Mouse (Mus musculus): ENCODE measurements at regions not wholly inside any gene's neighbourhood (a gene's known extent, or its start where the extent isn't known, plus 50 kb on each side); places are given as distances from the start of the nearest gene placed in this dataset.

- DNase-seq (ENCODE audit: low read depth): peak; percentile 50
Measured at GRCm38 (mm10) chr12:25335069-25335468, 238.1 kb upstream of the Id2 start.

- no peak for DNase-seq (ENCODE audit: low read depth)
Measured at GRCm38 (mm10) chr12:25332384-25333035, 235.6 kb upstream of the Id2 start.

- DNase-seq (ENCODE audit: low read depth): no peak
Measured at GRCm38 (mm10) chr12:25330004-25330708, 233.2 kb upstream of the Id2 start.

GRCm38 (mm10) chr12:25325901-25326300 is 229.0 kb upstream of the Id2 start:
- no peak for DNase-seq (ENCODE audit: low read depth)

- no peak for DNase-seq (ENCODE audit: low read depth)
Measured at GRCm38 (mm10) chr12:25323171-25323570, 226.2 kb upstream of the Id2 start.

GRCm38 (mm10) chr12:25320262-25320767 is 223.4 kb upstream of the Id2 start:
- no peak for DNase-seq (ENCODE audit: low read depth)

GRCm38 (mm10) chr12:25319846-25320245 is 222.9 kb upstream of the Id2 start:
- no peak for DNase-seq (ENCODE audit: low read depth)

- DNase-seq (ENCODE audit: low read depth): no peak
Measured at GRCm38 (mm10) chr12:25318072-25318671, 221.2 kb upstream of the Id2 start.

- DNase-seq (ENCODE audit: low read depth): peak; percentile 59
Measured at GRCm38 (mm10) chr12:25315969-25316368, 219.0 kb upstream of the Id2 start.

- DNase-seq (ENCODE audit: low read depth): no peak
Measured at GRCm38 (mm10) chr12:25313212-25313611, 216.3 kb upstream of the Id2 start.

- no peak for DNase-seq (ENCODE audit: low read depth)
Measured at GRCm38 (mm10) chr12:25312390-25312789, 215.4 kb upstream of the Id2 start.

- DNase-seq (ENCODE audit: low read depth): peak; percentile 81
Measured at GRCm38 (mm10) chr12:25311728-25312127, 214.8 kb upstream of the Id2 start.

GRCm38 (mm10) chr12:25310293-25310946 is 213.5 kb upstream of the Id2 start:
- DNase-seq (ENCODE audit: low read depth): no peak

- DNase-seq (ENCODE audit: low read depth): no peak
Measured at GRCm38 (mm10) chr12:25309234-25309633, 212.3 kb upstream of the Id2 start.

- peak; percentile 91 for DNase-seq (ENCODE audit: low read depth)
Measured at GRCm38 (mm10) chr12:25305764-25306653, 209.1 kb upstream of the Id2 start.

- no peak for DNase-seq (ENCODE audit: low read depth)
Measured at GRCm38 (mm10) chr12:25304820-25305511, 208.0 kb upstream of the Id2 start.

- no peak for DNase-seq (ENCODE audit: low read depth)
Measured at GRCm38 (mm10) chr12:25303500-25304050, 206.6 kb upstream of the Id2 start.

- DNase-seq (ENCODE audit: low read depth): no peak
Measured at GRCm38 (mm10) chr12:25300804-25301390, 204.0 kb upstream of the Id2 start.

GRCm38 (mm10) chr12:25299603-25300471 is 202.9 kb upstream of the Id2 start:
- peak; percentile 43 for DNase-seq (ENCODE audit: low read depth)
